Mouse (Mus musculus): Measurements from ENCODE around the gene Exoc4.
A peak's percentile ranks its signal among the peaks of the same experiment; 100 is the strongest.

The Exoc4 gene

GRCm38 (mm10) chr6:33763245-33763644, 514.4 kb downstream of the Exoc4 start:
- no peak for DNase-seq (ENCODE audit: low read depth, low spot score)

GRCm38 (mm10) chr6:33763970-33764369, 515.1 kb downstream of the Exoc4 start:
- DNase-seq (ENCODE audit: low read depth, low spot score), result no peak

GRCm38 (mm10) chr6:33769251-33769650, 520.4 kb downstream of the Exoc4 start:
- no peak for DNase-seq (ENCODE audit: low read depth, low spot score)

- no peak for DNase-seq (ENCODE audit: low read depth, low spot score)
Observed at GRCm38 (mm10) chr6:33770021-33770420, 521.1 kb downstream of the Exoc4 start.

GRCm38 (mm10) chr6:33772551-33773315, 523.8 kb downstream of the Exoc4 start:
- peak; percentile 23 for DNase-seq (ENCODE audit: low read depth, low spot score)

- no peak for DNase-seq (ENCODE audit: low read depth, low spot score)
Observed at GRCm38 (mm10) chr6:33792604-33793003, 543.7 kb downstream of the Exoc4 start.

- no peak for DNase-seq (ENCODE audit: low read depth, low spot score)
Observed at GRCm38 (mm10) chr6:33801254-33801653, 552.4 kb downstream of the Exoc4 start.

- no peak for DNase-seq (ENCODE audit: low read depth, low spot score)
Observed at GRCm38 (mm10) chr6:33803481-33804098, 554.7 kb downstream of the Exoc4 start.

- DNase-seq (ENCODE audit: low read depth, low spot score), result peak; percentile 25
Observed at GRCm38 (mm10) chr6:33804775-33805174, 555.9 kb downstream of the Exoc4 start.

- DNase-seq (ENCODE audit: low read depth, low spot score), result no peak
Observed at GRCm38 (mm10) chr6:33806072-33806782, 557.3 kb downstream of the Exoc4 start.

- DNase-seq (ENCODE audit: low read depth, low spot score), result no peak
Observed at GRCm38 (mm10) chr6:33814386-33814785, 565.5 kb downstream of the Exoc4 start.

GRCm38 (mm10) chr6:33823171-33823570, 574.3 kb downstream of the Exoc4 start:
- DNase-seq (ENCODE audit: low read depth, low spot score), result no peak

- no peak for DNase-seq (ENCODE audit: low read depth, low spot score)
Observed at GRCm38 (mm10) chr6:33823777-33824302, 575.0 kb downstream of the Exoc4 start.

- DNase-seq (ENCODE audit: low read depth, low spot score), result no peak
Observed at GRCm38 (mm10) chr6:33828499-33828898, 579.6 kb downstream of the Exoc4 start.

- DNase-seq (ENCODE audit: low read depth, low spot score), result no peak
Observed at GRCm38 (mm10) chr6:33829261-33829660, 580.4 kb downstream of the Exoc4 start.

- no peak for DNase-seq (ENCODE audit: low read depth, low spot score)
Observed at GRCm38 (mm10) chr6:33831276-33831675, 582.4 kb downstream of the Exoc4 start.

- no peak for DNase-seq (ENCODE audit: low read depth, low spot score)
Observed at GRCm38 (mm10) chr6:33832978-33833377, 584.1 kb downstream of the Exoc4 start.

- no peak for DNase-seq (ENCODE audit: low read depth, low spot score)
Observed at GRCm38 (mm10) chr6:33836048-33836780, 587.3 kb downstream of the Exoc4 start.

GRCm38 (mm10) chr6:33842901-33843300, 594.0 kb downstream of the Exoc4 start:
- DNase-seq (ENCODE audit: low read depth, low spot score), result no peak

GRCm38 (mm10) chr6:33859049-33859448, 610.2 kb downstream of the Exoc4 start:
- no peak for DNase-seq (ENCODE audit: low read depth, low spot score)

GRCm38 (mm10) chr6:33865752-33866151, 616.9 kb downstream of the Exoc4 start:
- no peak for DNase-seq (ENCODE audit: low read depth, low spot score)
